Mouse (Mus musculus) MEL (cell line): ENCODE results near the gene Slc6a9.

Source experiments
- CTCF ChIP-seq, 3 experiments: IDR thresholded peaks in 2 of 3; conservative IDR thresholded peaks in 1 of 3; 2 replicates each; pipeline ENCODE4 v1.5.1; 2011 to 2012; ENCODE audit warnings: low read length in 3 of 3, low read depth in 2 of 3, mild to moderate bottlenecking in 2 of 3, improper control_type of control experiment in 1 of 3, inconsistent platforms in 1 of 3, mixed read lengths in 1 of 3, moderate library complexity in 1 of 3; ENCODE audit not compliant: control insufficient read depth in 1 of 3, insufficient read depth in 1 of 3, poor library complexity in 1 of 3, severe bottlenecking in 1 of 3
- EP300 ChIP-seq, 2 experiments: IDR thresholded peaks; 2 replicates each; pipeline ENCODE4 v1.6.1; 2011; ENCODE audit warnings: improper control_type of control experiment in 2 of 2, low read length in 2 of 2, low read depth in 1 of 2, mild to moderate bottlenecking in 1 of 2
- GABPA ChIP-seq: IDR thresholded peaks from 2 replicates; pipeline ENCODE4 v1.6.1; 2012; ENCODE audit warnings: low read depth, mild to moderate bottlenecking, inconsistent platforms, low read length, improper control_type of control experiment, moderate library complexity
- KAT2A ChIP-seq: conservative IDR thresholded peaks from 2 replicates; pipeline ENCODE4 v1.6.1; 2012; ENCODE audit warnings: low read depth, low read length, improper control_type of control experiment, inconsistent platforms
- MAX ChIP-seq: IDR thresholded peaks from 2 replicates; pipeline ENCODE4 v1.6.1; 2011; ENCODE audit warnings: low read length, improper control_type of control experiment
- MAZ ChIP-seq: IDR thresholded peaks from 2 replicates; pipeline ENCODE4 v1.6.1; 2012; ENCODE audit warnings: low read depth, mild to moderate bottlenecking, inconsistent platforms, low read length, improper control_type of control experiment
- MXI1 ChIP-seq: IDR thresholded peaks from 2 replicates; pipeline ENCODE4 v1.6.1; 2011; ENCODE audit warnings: mild to moderate bottlenecking, low read depth, low read length, improper control_type of control experiment
- POLR2A ChIP-seq, 2 experiments: IDR thresholded peaks; 2 replicates each; pipeline ENCODE4 v1.6.1; 2011 to 2012; ENCODE audit warnings: low read length in 2 of 2, mild to moderate bottlenecking in 2 of 2, control low read depth in 1 of 2, improper control_type of control experiment in 1 of 2, low read depth in 1 of 2, moderate library complexity in 1 of 2; ENCODE audit not compliant: control insufficient read depth in 1 of 2, insufficient read depth in 1 of 2, poor library complexity in 1 of 2
- POLR2AphosphoS2 ChIP-seq: IDR thresholded peaks from 2 replicates; pipeline ENCODE4 v1.6.1; 2011; ENCODE audit warnings: low read length, improper control_type of control experiment
- TAL1 ChIP-seq: IDR thresholded peaks from 2 replicates; pipeline ENCODE4 v1.6.1; 2012; ENCODE audit warnings: mild to moderate bottlenecking, inconsistent platforms, low read length, moderate library complexity, mixed read lengths
- TBP ChIP-seq: IDR thresholded peaks from 2 replicates; pipeline ENCODE4 v1.8.0; 2011; ENCODE audit warnings: low read depth, low read length, improper control_type of control experiment
- USF1 ChIP-seq: IDR thresholded peaks from 2 replicates; pipeline ENCODE4 v1.6.1; 2014; ENCODE audit warnings: low read depth, mild to moderate bottlenecking, inconsistent platforms, low read length, improper control_type of control experiment, moderate library complexity

DNA sequence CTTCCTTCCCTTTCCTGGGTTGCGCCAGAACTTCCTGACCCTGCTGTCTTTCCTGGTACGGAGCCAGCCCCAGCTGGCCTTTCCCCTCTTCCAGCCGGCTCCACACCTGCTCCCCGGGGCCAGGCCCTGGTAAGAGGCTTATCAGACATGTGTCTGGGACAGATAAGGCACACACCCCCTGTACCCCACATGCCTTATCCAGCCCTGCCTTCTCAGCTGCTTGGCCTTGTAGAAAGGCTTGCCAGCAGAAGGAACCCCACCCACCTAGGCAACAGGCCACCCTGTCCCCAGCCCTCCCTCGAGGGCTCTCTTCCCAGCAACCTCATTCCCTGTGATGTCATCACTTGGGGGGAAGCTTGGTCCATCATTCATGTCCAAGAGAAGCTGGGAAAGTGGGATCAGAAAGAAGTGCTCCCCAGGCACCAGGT is 4.2 kb upstream of the Slc6a9 start:
- TF ChIP-seq POLR2AphosphoS2: peak; percentile 53; the same call in 1 of the 2 replicates
- peak; percentile 87 for TF ChIP-seq MXI1
- TF ChIP-seq CTCF (IDR thresholded peaks at IDR 0.05 in 2 of 3, conservative IDR thresholded peaks at IDR 0.05 in 1 of 3; ENCODE audit: control insufficient read depth in 1 of 3, insufficient read depth in 1 of 3, low read depth in 2 of 3, low read length in 3 of 3, poor library complexity in 1 of 3, severe bottlenecking in 1 of 3): no peak
- TF ChIP-seq POLR2A (IDR thresholded peaks at IDR 0.05; ENCODE audit: control insufficient read depth in 1 of 2, insufficient read depth in 1 of 2, low read depth in 1 of 2, low read length in 2 of 2, poor library complexity in 1 of 2): no peak
- peak; percentile 95 for TF ChIP-seq TAL1
- no peak; the same call in 1 of the 2 replicates for TF ChIP-seq KAT2A
- TF ChIP-seq USF1: no peak
- TF ChIP-seq MAZ: peak; percentile 90
- no peak for TF ChIP-seq TBP
- peak; percentile 94 to 99 for TF ChIP-seq EP300 (IDR thresholded peaks at IDR 0.05; ENCODE audit: low read depth in 1 of 2, low read length in 2 of 2)
- TF ChIP-seq MAX: peak; percentile 78
- TF ChIP-seq GABPA: 0 out of 2 replicates have a peak, but pooled peaks have one; percentile 51
